Mouse (Mus musculus) cerebellum, adult 2 months (tissue): ENCODE measurements around the gene Wdfy2. TPM values are rescaled to one million over a fixed set of nuclear protein-coding genes. Genes with fewer than 3 reads are reported as not detected.

Experiments
- DNase-seq, 2 experiments: peaks; one replicate each; pipeline ENCODE4 v3.0.0; 2021
- H3K27ac ChIP-seq: fragments of 200-500 bp; 2 replicates; pipeline ENCODE4 v1.5.1; 2012; ENCODE audit warnings: low read length, control low read depth, inconsistent platforms; ENCODE audit not compliant: insufficient read depth
- H3K27me3 ChIP-seq: fragments of 200-500 bp; 2 replicates; pipeline ENCODE4 v1.6.1; 2012; ENCODE audit warnings: inconsistent platforms, mild to moderate bottlenecking, low read length, moderate library complexity; ENCODE audit not compliant: control insufficient read depth, insufficient read depth
- H3K4me1 ChIP-seq: fragments of 200-500 bp; 2 replicates; pipeline ENCODE4 v1.6.1; 2011; ENCODE audit warnings: low read length; ENCODE audit not compliant: control insufficient read depth, insufficient read depth
- H3K4me3 ChIP-seq: fragments of 200-500 bp; replicated peaks from 2 replicates; pipeline ENCODE3; 2011; ENCODE audit warnings: mild to moderate bottlenecking, low read depth, low read length, control low read depth; ENCODE audit not compliant: insufficient read depth
- CTCF ChIP-seq: fragments of 200-500 bp; IDR thresholded peaks from 2 replicates; pipeline ENCODE4 v1.5.1; 2011; ENCODE audit warnings: low read depth, mild to moderate bottlenecking, control low read depth, low read length, moderate library complexity, borderline replicate concordance; ENCODE audit not compliant: insufficient read depth
- POLR2A ChIP-seq: fragments of 200-500 bp; IDR thresholded peaks from 2 replicates; pipeline ENCODE4 v1.6.1; 2011; ENCODE audit warnings: low read length, control low read depth, borderline replicate concordance; ENCODE audit not compliant: insufficient read depth
- WGBS: fragments of 180-500 bp; shearing (Covaris S2); methylation state at CpG from one replicate; pipeline ENCODE4 v1.1.7; 2018; 5-methylcytosine and 5-hydroxymethylcytosine counted together
- polyA plus RNA-seq: library from polyadenylated mRNA; depleted of rRNA; stranded (reverse); fragments of >200 nt; gene quantifications from 2 replicates; pipeline ENCODE4 v1.2.3, GENCODE M21; 2012

The Wdfy2 gene
- polyA plus RNA-seq, 1 experiment, result 15.8 TPM

GRCm38 (mm10) chr14:62857879-62858278, 20.4 kb downstream of the Wdfy2 start:
- 95% methylated on average over 4 of the region's 4 CpGs for WGBS
- H3K27ac ChIP-seq, result no peak overlapping the region
- H3K27me3 ChIP-seq, result no peaks in the 10 kb centered on the region
- H3K4me3 ChIP-seq, result no peak overlapping the region
- no peak for DNase-seq
- peaks cover 15% of the 10 kb centered on the region for H3K4me1 ChIP-seq
- TF ChIP-seq CTCF, result no peak
- no peak for TF ChIP-seq POLR2A

- Histone ChIP-seq H3K27me3 (no peaks in the 10 kb centered on the region), H3K27ac (no peak overlapping the region), H3K4me3 (no peak overlapping the region), H3K4me1 (peaks cover 13% of the 10 kb centered on the region; the same call in 1 of the 2 replicates)
- 72% methylated on average over 3 of the region's 3 CpGs for WGBS
- no peak for DNase-seq
- TF ChIP-seq CTCF, result no peak
- TF ChIP-seq POLR2A, result no peak
Measured at GRCm38 (mm10) chr14:62858311-62858710, 20.8 kb downstream of the Wdfy2 start.

DNA sequence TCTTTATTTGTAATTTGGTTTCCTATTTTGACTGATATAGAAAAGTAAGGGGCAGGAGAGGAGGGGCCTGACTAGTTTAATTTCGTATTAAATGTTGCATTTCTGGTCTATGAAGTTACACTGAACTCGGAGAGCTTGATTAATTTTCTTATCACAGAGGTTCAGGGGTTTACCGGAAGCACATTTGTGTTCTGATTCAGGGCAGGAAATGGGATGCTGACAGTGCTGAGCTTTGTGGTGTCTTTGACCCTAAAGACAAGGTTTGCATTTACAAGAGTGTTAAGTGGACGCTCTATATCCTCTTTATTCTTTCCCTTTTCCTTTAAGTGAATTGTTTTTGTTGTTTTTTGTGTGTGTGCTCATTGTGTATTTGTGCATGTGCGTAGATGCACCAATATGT, 25.1 kb downstream of the Wdfy2 start:
- peaks cover 6% of the 10 kb centered on the region for H3K4me1 ChIP-seq
- no peak for TF ChIP-seq POLR2A
- no peak for TF ChIP-seq CTCF
- 94% methylated on average over 5 of the region's 5 CpGs for WGBS
- H3K4me3 ChIP-seq, result no peak overlapping the region
- H3K27ac ChIP-seq, result no peak overlapping the region
- no peak for DNase-seq
- no peaks in the 10 kb centered on the region; the same call in 1 of the 2 replicates for H3K27me3 ChIP-seq

DNA sequence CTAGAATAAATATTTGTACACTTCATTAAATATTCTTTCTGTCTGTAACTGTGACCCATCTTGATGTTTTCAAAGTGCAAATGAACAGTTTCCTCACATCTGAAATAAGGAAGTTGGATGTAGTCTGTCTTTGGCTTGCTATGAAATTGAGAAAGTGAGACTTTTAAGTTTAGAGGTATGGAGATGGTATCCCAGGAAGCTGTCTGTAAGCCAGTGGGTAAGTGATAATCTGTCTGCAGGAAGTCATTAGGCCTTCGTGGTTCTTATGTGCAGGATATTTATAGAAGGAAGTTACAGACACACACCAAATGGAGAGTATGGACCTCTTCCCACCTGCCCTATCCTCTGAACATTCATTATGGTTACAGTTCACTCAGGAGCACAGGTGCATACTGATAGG, 26.8 kb downstream of the Wdfy2 start:
- Histone ChIP-seq H3K27ac (no peak overlapping the region), H3K27me3 (no peaks in the 10 kb centered on the region; the same call in 1 of the 2 replicates), H3K4me1 (peaks cover 3% of the 10 kb centered on the region), H3K4me3 (no peak overlapping the region)
- 0% methylated on average over 1 of the region's 1 CpGs for WGBS
- no peak for DNase-seq
- no peak for TF ChIP-seq POLR2A
- TF ChIP-seq CTCF, result no peak

- Histone ChIP-seq H3K27me3 (no peaks in the 10 kb centered on the region; the same call in 1 of the 2 replicates), H3K27ac (no peak overlapping the region), H3K4me1 (peaks cover 3% of the 10 kb centered on the region), H3K4me3 (no peak overlapping the region)
- DNase-seq, result no peak
- 73% methylated on average over 2 of the region's 2 CpGs for WGBS
- TF ChIP-seq POLR2A (no peak), CTCF (no peak)
Measured at GRCm38 (mm10) chr14:62865405-62865804, 27.9 kb downstream of the Wdfy2 start.

GRCm38 (mm10) chr14:62867069-62867468, 29.6 kb downstream of the Wdfy2 start:
- no peaks in the 10 kb centered on the region; the same call in 1 of the 2 replicates for H3K27me3 ChIP-seq
- peaks cover 3% of the 10 kb centered on the region for H3K4me1 ChIP-seq
- TF ChIP-seq CTCF (no peak), POLR2A (no peak)
- no peak overlapping the region for H3K27ac ChIP-seq
- WGBS, result 92% methylated on average over 5 of the region's 5 CpGs
- no peak for DNase-seq
- no peak overlapping the region for H3K4me3 ChIP-seq

- TF ChIP-seq POLR2A, result no peak
- no peak for TF ChIP-seq CTCF
- WGBS, result 89% methylated on average over 1 of the region's 1 CpGs
- Histone ChIP-seq H3K27ac (no peak overlapping the region), H3K4me3 (no peak overlapping the region), H3K27me3 (no peaks in the 10 kb centered on the region; the same call in 1 of the 2 replicates), H3K4me1 (peaks cover 3% of the 10 kb centered on the region)
- no peak for DNase-seq
Measured at GRCm38 (mm10) chr14:62867576-62867975, 30.1 kb downstream of the Wdfy2 start.

GRCm38 (mm10) chr14:62868254-62868653, 30.8 kb downstream of the Wdfy2 start:
- Histone ChIP-seq H3K4me1 (peaks cover 3% of the 10 kb centered on the region), H3K4me3 (no peak overlapping the region), H3K27me3 (no peaks in the 10 kb centered on the region; the same call in 1 of the 2 replicates), H3K27ac (no peak overlapping the region)
- no peak for DNase-seq
- WGBS, result 43% methylated on average over 3 of the region's 3 CpGs
- no peak for TF ChIP-seq CTCF
- TF ChIP-seq POLR2A, result no peak
